Mouse (Mus musculus) heart, adult 2 months (tissue): ENCODE results near the gene Mrfap1. TPM values are rescaled to one million over a fixed set of nuclear protein-coding genes. Genes with fewer than 3 reads are reported as not detected.

Experiments used
- DNase-seq, 2 experiments: peaks; one replicate each; pipeline ENCODE4 v3.0.0; 2021
- H3K27ac ChIP-seq: fragments of 200-600 bp; 2 replicates; pipeline ENCODE4 v1.8.1; 2022
- H3K27me3 ChIP-seq: fragments of 200-500 bp; 2 replicates; pipeline ENCODE4 v1.6.1; 2012; ENCODE audit warnings: mild to moderate bottlenecking, low read length, inconsistent platforms, mixed read lengths; ENCODE audit not compliant: control insufficient read depth, insufficient read depth
- H3K36me3 ChIP-seq: fragments of 200-500 bp; 2 replicates; pipeline ENCODE4 v1.6.1; 2012; ENCODE audit warnings: low read length, inconsistent platforms; ENCODE audit not compliant: control insufficient read depth, insufficient read depth
- H3K4me1 ChIP-seq: fragments of 200-500 bp; 2 replicates; pipeline ENCODE4 v1.6.1; 2011; ENCODE audit warnings: low read length; ENCODE audit not compliant: control insufficient read depth, insufficient read depth
- H3K4me3 ChIP-seq: fragments of 200-600 bp; 2 replicates; pipeline ENCODE4 v1.8.1; 2022
- H3K79me2 ChIP-seq: fragments of 200-500 bp; replicated peaks from 2 replicates; pipeline ENCODE4 v1.6.1; 2012; ENCODE audit warnings: mild to moderate bottlenecking, inconsistent platforms, low read length, moderate library complexity, mixed read lengths; ENCODE audit not compliant: control insufficient read depth, insufficient read depth
- H3K9ac ChIP-seq: fragments of 200-500 bp; 2 replicates; pipeline ENCODE4 v1.6.1; 2012; ENCODE audit warnings: low read depth, mild to moderate bottlenecking, control low read depth, inconsistent platforms, low read length, mixed read lengths
- CTCF ChIP-seq: fragments of 200-600 bp; IDR thresholded peaks from 2 replicates; pipeline ENCODE4 v1.8.1; 2022; ENCODE audit warnings: antibody characterized with exemption, mild to moderate bottlenecking, moderate library complexity
- EP300 ChIP-seq: fragments of 200-500 bp; IDR thresholded peaks from 2 replicates; pipeline ENCODE4 v1.6.1; 2011; ENCODE audit warnings: low read depth, low read length, control low read depth; ENCODE audit not compliant: insufficient read depth
- POLR2A ChIP-seq: fragments of 200-500 bp; IDR thresholded peaks from 2 replicates; pipeline ENCODE4 v1.6.1; 2011; ENCODE audit warnings: mild to moderate bottlenecking, low read depth, low read length, control low read depth; ENCODE audit not compliant: insufficient read depth
- WGBS: fragments of 180-500 bp; shearing (Covaris S2); methylation state at CpG from one replicate; pipeline ENCODE4 v1.1.7; 2018; 5-methylcytosine and 5-hydroxymethylcytosine counted together
- intact Hi-C: fragments of 180-260 bp; cut with DNase I; formaldehyde crosslinking; loops from one replicate; pipeline ENCODE4 v1.15.1; 2025
- polyA plus RNA-seq: library from polyadenylated mRNA; depleted of rRNA; stranded (reverse); fragments of >200 nt; gene quantifications from 2 replicates; pipeline ENCODE4 v1.2.3, GENCODE M21; 2012
- total RNA-seq, 2 experiments: library from RNA; stranded (reverse); gene quantifications; 2 replicates each; pipeline ENCODE4 v1.2.3; 2021

Gene Mrfap1
- total and polyA plus RNA-seq, 3 experiments = 89.1 to 273 (median 267) TPM

- peak; percentile 49 to 75 for DNase-seq
- intact Hi-C loops = loop anchor here (1.0 to 5.0 kb wide), 2 partner anchors 84 to 166 kb away; no protein-coding TSS in a partner anchor
- H3K27ac ChIP-seq = no peak overlapping the region
- H3K27me3 ChIP-seq = no peaks in the 10 kb centered on the region
- H3K4me1 ChIP-seq = no peaks in the 10 kb centered on the region
- no peak overlapping the region for H3K9ac ChIP-seq
- no peak overlapping the region for H3K4me3 ChIP-seq
- TF ChIP-seq EP300 = peak; percentile 47; the same call in 1 of the 2 replicates
- TF ChIP-seq POLR2A = no peak
- TF ChIP-seq CTCF = peak; percentile 97
- no peaks in the 10 kb centered on the region for H3K79me2 ChIP-seq
- H3K36me3 ChIP-seq = no peaks in the 10 kb centered on the region
- 2% methylated on average over 6 of the region's 6 CpGs for WGBS
These were observed 39.4 kb upstream of the Mrfap1 start for GRCm38 (mm10) chr5:36835933-36836332.

DNA sequence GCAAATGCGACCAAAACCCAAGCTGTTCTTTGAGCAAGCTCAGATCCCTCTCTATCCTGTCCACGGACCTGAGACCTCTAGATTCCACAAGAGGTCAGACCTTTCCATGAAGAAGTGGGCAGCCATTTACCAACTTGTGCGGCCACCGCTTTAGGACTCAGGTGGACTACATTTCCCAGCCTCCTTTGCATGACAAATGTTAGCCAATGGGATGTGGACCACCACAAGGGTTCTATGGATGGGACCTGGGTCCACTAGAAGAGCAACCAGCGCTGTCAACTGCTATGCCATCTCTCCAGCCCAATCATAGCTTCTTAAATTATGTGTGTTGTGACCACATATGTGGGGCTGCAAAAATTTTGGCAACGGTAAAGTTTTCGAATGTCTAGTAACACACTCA lies 34.7 kb upstream of the Mrfap1 start:
- Histone ChIP-seq H3K36me3 (no peaks in the 10 kb centered on the region), H3K9ac (no peak overlapping the region), H3K27me3 (no peaks in the 10 kb centered on the region), H3K79me2 (no peaks in the 10 kb centered on the region), H3K4me3 (no peak overlapping the region), H3K4me1 (peaks cover 2% of the 10 kb centered on the region), H3K27ac (no peak overlapping the region)
- DNase-seq = no peak
- TF ChIP-seq CTCF (no peak), EP300 (no peak), POLR2A (no peak)
- intact Hi-C loops = no loop called here
- 63% methylated on average over 7 of the region's 7 CpGs for WGBS

DNA sequence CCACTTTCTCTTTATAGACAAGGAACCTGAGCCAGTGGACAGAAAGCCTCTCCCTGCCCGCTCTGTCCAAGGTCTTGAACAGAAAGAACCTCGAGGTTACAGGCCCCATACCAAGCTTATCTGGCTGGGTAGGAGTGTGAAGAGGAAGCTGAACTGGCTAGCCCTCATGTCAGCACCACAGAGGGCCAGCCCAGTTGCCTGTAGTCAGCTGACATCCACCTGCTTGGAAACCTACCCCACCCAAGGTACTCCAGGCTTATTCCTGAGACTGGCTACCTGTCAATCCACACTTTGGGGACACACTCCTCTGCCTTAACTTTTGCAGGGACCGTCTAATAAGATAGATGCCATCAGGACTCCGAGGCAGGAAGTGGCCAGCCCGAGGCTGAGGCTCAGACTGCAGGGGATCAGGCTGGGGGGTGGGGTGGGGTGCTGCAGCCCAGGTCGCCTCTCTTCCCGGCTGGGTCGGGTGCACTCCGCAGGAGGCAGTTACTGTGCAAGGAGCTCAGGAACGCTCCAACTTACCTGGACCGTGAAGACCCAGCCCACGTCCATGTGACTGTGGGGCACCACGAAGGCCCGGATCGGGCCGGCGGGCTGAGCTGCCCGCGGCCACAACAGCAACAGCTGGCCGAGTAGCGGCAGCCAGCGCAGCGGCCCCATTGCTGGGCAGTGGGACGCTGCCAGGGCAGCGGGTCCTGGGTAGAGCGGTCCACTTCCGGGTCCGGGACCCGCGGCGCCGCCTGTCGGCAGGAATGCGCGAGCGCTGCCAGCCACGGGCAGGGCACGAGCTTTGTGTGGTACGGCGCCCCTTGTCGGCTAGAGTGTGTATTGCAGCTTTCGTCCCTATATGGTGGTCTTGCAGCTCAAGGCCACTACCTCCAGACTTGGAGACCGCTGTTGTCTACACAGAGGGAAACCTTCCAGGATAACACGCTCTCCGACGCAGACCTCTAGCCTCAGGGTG lies 33.6 kb upstream of the Mrfap1 start, which contains the start of gene Man2b2:
Gene Man2b2, minus strand, starts transcription at position 741 of the 967 bp plus-strand sequence.
- Histone ChIP-seq H3K27ac (peak within 1 kb of the TSS; percentile 81), H3K27me3 (no peaks in the 10 kb centered on the region), H3K79me2 (no peaks in the 10 kb centered on the region), H3K4me1 (peaks cover 2% of the 10 kb centered on the region), H3K4me3 (peak within 1 kb of the TSS; percentile 82), H3K9ac (peak within 1 kb of the TSS; percentile 86), H3K36me3 (no peaks in the 10 kb centered on the region)
- 2% methylated on average over 46 of the region's 46 CpGs for WGBS
- TF ChIP-seq POLR2A = no peak
- TF ChIP-seq EP300 = peak; percentile 50; the same call in 1 of the 2 replicates
- TF ChIP-seq CTCF = no peak; the same call in none of the 2 replicates
- intact Hi-C loops = loop anchor here (5.0 kb wide), 1 partner anchor 73 kb away; no protein-coding TSS in a partner anchor
- DNase-seq = peak; percentile 89 to 95

- intact Hi-C loops = loop anchor here (5.0 kb wide), 1 partner anchor 72 kb away; no protein-coding TSS in a partner anchor
- 81% methylated on average over 4 of the region's 4 CpGs for WGBS
- Histone ChIP-seq H3K9ac (no peak overlapping the region), H3K4me3 (no peak overlapping the region), H3K36me3 (no peaks in the 10 kb centered on the region), H3K27ac (no peak overlapping the region), H3K79me2 (no peaks in the 10 kb centered on the region), H3K27me3 (no peaks in the 10 kb centered on the region), H3K4me1 (peaks cover 2% of the 10 kb centered on the region)
- TF ChIP-seq EP300 (no peak), CTCF (no peak), POLR2A (no peak)
- DNase-seq = no peak
These were observed 32.5 kb upstream of the Mrfap1 start for GRCm38 (mm10) chr5:36829098-36829497.

DNA sequence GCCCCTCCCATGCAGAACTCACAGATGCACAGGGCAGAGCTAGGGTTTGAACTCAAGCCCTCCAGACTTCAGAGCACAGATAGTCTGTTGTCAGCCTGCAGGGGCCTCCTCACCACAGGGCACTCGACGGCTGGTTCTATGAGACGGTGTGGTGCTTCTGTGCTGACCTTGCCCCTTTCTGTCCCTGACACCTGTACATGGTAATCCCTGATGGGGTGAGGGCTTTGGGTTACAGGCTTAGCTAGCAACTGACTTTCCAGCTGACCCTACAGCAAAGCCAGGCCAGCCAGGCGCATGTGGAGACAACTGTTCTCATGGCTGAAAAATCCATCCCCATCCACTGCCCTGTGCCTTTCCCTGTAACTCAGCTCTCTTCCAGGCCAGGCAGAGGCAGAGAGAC lies 26.3 kb upstream of the Mrfap1 start:
- intact Hi-C loops = no loop called here
- WGBS = 98% methylated on average over 4 of the region's 4 CpGs
- Histone ChIP-seq H3K27ac (no peak overlapping the region), H3K27me3 (no peaks in the 10 kb centered on the region), H3K9ac (no peak overlapping the region), H3K36me3 (no peaks in the 10 kb centered on the region), H3K4me1 (no peaks in the 10 kb centered on the region), H3K4me3 (no peak overlapping the region), H3K79me2 (no peaks in the 10 kb centered on the region)
- TF ChIP-seq EP300 (no peak), CTCF (no peak), POLR2A (no peak)
- no peak for DNase-seq

DNA sequence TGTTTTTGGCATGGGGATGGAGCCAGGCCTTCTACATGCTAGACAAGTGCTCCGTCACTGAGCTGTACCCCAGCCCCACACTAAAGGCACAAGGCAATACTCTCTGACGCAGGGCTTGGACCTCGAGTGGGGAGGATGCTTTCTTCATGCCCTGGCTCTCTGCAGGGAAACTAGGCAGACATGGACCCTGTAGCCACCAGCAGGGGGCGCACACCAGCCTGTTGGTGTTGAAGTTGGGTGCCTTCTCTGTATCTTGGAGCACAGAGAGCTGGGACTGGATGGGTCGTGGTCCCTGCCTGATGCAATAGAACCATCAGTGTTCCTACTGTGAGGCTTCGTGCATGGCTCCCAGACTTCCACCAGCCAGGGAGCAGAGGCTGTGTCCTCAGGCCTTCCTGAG lies 23.6 kb upstream of the Mrfap1 start:
- no peaks in the 10 kb centered on the region for H3K79me2 ChIP-seq
- no peaks in the 10 kb centered on the region for H3K36me3 ChIP-seq
- WGBS = 50% methylated on average over 6 of the region's 6 CpGs
- no peaks in the 10 kb centered on the region for H3K4me1 ChIP-seq
- no peak overlapping the region for H3K9ac ChIP-seq
- intact Hi-C loops = no loop called here
- H3K27ac ChIP-seq = no peak overlapping the region
- H3K27me3 ChIP-seq = no peaks in the 10 kb centered on the region
- TF ChIP-seq EP300 (no peak), CTCF (peak; percentile 84), POLR2A (no peak)
- peak; percentile 32 to 55 for DNase-seq
- H3K4me3 ChIP-seq = no peak overlapping the region
